Mouse (Mus musculus): ENCODE results near the gene Rspo3. TPM values are rescaled to one million over a fixed set of nuclear protein-coding genes. Genes with fewer than 3 reads are reported as not detected.

The Rspo3 gene
- total RNA-seq (2015; ENCODE audit: low replicate concordance): not detected in 2 replicates
- 0.26 TPM in 1 of 2 replicates, not detected in the other for total RNA-seq (2017; ENCODE audit: low replicate concordance)

GRCm38 (mm10) chr10:29535546-29536260, at the start of gene Rspo3:
Gene Rspo3 (minus strand): TSS chr10:29535867.
- no peak for ATAC-seq (replicated peaks; ENCODE audit: low FRiP score, poor library complexity, severe bottlenecking)

DNA sequence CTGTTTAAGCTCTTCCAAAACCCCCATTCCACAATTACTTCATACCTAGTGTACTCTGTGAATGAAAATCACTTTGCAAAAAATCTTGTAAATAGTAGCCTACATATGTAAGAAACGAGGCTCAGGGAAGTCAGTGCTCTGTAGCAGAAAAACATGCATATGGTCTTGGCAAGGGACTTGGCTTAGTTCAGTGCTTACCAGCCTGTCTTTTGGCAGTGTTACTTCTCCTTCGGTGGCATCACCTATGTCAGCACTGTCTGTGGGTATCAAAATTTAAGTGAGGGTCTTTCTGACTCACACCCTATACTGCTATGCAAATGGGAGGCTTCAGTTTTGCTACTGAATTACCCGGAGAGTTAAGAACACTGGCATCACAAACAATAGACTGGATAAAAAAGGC, 46.3 kb upstream of the Rspo3 start:
- no peak for ATAC-seq (replicated peaks; ENCODE audit: low FRiP score, poor library complexity, severe bottlenecking)

- no peak for ATAC-seq (replicated peaks; ENCODE audit: low FRiP score, poor library complexity, severe bottlenecking)
Measured at GRCm38 (mm10) chr10:29581476-29581875, 45.8 kb upstream of the Rspo3 start.

GRCm38 (mm10) chr10:29555983-29556382, 20.3 kb upstream of the Rspo3 start:
- no peak for ATAC-seq (replicated peaks; ENCODE audit: low FRiP score, poor library complexity, severe bottlenecking)

DNA sequence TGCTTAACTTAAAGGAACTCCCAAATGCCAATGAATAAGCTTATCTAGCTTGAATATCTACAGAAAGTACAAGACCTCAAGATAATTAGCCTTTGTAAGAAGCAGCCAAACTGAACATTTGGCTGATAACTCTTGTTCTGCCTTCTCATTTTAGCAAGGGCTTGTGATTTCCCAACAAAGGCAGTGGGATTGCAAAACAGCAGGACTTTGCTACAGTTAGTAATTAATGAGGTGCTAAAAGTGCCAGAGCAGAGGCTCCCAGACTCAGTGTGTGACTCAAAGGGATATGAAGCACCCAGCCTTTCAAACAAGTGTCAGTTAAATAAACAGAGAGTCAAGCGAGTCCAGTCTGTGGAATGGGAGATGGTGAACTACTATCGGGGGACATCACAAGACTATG, 18.7 kb upstream of the Rspo3 start:
- no peak for ATAC-seq (replicated peaks; ENCODE audit: low FRiP score, poor library complexity, severe bottlenecking)

- ATAC-seq (replicated peaks; ENCODE audit: low FRiP score, poor library complexity, severe bottlenecking): no peak
Measured at GRCm38 (mm10) chr10:29542982-29543381, 7.3 kb upstream of the Rspo3 start.

DNA sequence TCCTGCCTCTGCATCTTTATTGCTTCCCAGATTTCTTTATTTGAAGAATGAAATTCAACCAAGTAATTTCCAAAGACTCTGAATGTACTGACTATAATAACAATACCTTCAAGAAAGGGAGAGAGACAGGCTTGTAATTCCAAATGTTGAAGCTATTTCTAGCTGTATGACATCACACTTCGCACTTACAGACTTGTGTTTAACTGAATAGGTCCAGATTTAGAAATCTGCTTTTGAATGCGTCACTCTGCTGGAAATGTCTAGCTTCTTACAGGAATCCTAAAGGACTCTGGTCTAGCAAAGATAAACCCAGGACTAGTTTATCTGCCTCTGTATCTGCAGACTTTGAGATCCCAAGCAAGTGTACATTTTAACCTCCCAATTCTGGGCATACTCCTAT, 3.8 kb upstream of the Rspo3 start:
- ATAC-seq (replicated peaks; ENCODE audit: low FRiP score, poor library complexity, severe bottlenecking): no peak

- no peak for ATAC-seq (replicated peaks; ENCODE audit: low FRiP score, poor library complexity, severe bottlenecking)
Measured at GRCm38 (mm10) chr10:29538791-29539190, 3.1 kb upstream of the Rspo3 start.

DNA sequence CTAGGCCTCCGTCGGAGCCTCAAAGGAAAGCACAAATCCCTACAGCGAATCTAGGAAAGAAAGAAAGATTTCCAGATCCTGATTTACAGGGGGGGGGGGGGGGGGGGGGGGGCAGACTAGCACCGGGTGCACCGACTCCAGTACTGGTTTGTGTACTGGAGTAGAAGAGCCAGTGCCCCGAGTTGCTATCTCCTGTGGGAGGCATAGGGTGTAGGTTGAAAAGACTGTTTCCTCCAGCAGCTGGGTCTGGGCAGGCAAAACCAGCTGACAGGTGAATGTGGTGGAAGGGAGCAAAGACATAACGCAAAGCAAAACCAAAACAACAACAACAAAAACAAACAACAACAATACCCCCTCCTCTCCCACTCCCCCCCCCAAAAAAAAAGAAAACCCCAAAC, 838 bp downstream of the Rspo3 start:
- ATAC-seq (replicated peaks; ENCODE audit: low FRiP score, poor library complexity, severe bottlenecking): no peak

GRCm38 (mm10) chr10:29533846-29534829, 1.5 kb downstream of the Rspo3 start:
- no peak for ATAC-seq (replicated peaks; ENCODE audit: low FRiP score, poor library complexity, severe bottlenecking)

GRCm38 (mm10) chr10:29532821-29533715, 2.6 kb downstream of the Rspo3 start:
- no peak for ATAC-seq (replicated peaks; ENCODE audit: low FRiP score, poor library complexity, severe bottlenecking)

DNA sequence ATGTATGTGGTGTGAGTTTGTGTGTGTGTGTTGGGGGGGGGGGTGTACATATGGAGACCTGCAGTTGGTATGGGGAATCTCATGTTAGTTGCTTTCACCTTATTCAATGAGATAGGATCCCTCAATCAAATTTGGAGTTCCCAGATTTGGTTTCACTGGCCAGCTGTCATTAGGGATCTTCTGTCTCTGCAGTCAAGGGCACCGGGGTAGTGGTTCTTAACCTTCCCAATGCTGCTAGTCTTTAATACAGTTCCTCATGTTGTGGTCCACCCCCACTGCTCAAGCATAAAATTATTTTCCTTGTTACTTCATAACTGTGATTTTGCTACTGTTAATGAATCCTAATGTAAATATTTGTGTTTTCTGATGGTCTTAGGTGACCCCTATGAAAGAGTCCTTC, 22.1 kb downstream of the Rspo3 start:
- ATAC-seq (replicated peaks; ENCODE audit: low FRiP score, poor library complexity, severe bottlenecking): no peak

DNA sequence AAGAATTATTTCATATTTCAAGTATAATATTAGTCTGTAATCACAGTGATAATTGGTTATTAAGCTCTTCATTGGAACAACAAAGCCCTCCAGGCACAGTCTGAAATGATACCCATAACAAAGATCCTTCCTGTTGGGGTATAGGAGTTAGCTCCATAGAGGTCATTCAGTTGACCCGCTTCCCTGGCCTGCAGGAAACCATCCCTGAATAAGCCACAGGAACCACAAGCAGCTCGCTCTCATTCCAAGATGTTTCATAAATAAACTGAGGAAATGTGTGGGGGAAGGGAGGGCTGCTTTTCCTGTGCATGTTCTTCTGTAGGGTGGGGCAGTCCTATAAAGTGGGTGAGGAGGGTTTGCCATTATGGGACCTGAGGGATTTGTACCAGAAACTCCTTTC, 27.5 kb downstream of the Rspo3 start:
- ATAC-seq (replicated peaks; ENCODE audit: low FRiP score, poor library complexity, severe bottlenecking): no peak

DNA sequence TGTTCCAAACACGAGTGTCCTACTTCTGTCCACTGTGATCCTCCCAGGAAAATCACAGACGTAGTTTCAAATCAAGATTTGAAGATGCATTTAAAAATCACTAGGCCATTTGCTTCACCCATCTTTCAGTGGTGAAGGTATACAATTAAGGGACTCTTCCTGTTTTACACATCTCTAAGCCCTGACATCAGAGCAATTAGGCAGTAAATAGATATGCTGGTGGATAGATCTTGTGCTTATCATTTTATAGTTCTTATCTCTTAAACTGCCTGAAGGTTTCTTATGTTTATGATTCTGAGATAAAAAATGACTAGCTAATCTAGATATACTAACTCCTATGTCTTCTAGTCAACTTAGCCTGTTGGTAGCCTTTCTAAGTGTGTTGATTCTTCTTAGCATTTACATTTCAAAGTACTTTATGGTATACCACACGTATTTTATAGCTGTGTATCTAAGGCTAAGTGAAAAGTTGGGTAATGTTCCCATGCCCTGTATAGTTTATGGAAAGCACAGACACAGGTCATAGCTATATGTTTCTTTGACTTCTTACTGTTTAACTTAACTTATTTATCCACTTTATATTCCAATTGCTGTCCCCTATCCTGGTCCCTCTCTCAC, 38.4 kb downstream of the Rspo3 start:
- ATAC-seq (replicated peaks; ENCODE audit: low FRiP score, poor library complexity, severe bottlenecking): no peak

DNA sequence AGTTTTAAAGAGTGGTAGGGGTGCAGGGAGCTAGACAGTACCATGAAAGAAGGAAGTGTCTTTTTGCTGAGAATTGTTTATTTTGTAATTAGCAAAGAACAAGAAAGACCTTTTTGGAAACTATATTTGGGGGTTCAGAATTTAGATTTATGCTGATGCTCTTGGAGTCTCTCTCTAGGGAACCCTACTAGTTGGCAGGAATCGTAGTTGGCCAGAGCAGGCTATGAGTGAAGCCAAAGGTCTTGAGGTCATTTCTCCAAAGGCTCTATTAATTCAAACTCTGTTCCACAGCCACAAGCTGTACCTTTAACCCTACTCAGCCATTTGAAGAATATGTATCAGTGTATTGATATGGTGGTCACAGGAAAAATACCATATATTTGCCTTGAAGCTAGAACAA, 41.7 kb downstream of the Rspo3 start:
- ATAC-seq (replicated peaks; ENCODE audit: low FRiP score, poor library complexity, severe bottlenecking): no peak

- ATAC-seq (replicated peaks; ENCODE audit: low FRiP score, poor library complexity, severe bottlenecking): no peak
Measured at GRCm38 (mm10) chr10:29480945-29481344, 54.7 kb downstream of the Rspo3 start.

- ATAC-seq (replicated peaks; ENCODE audit: low FRiP score, poor library complexity, severe bottlenecking): no peak
Measured at GRCm38 (mm10) chr10:29479401-29479800, 56.3 kb downstream of the Rspo3 start.

DNA sequence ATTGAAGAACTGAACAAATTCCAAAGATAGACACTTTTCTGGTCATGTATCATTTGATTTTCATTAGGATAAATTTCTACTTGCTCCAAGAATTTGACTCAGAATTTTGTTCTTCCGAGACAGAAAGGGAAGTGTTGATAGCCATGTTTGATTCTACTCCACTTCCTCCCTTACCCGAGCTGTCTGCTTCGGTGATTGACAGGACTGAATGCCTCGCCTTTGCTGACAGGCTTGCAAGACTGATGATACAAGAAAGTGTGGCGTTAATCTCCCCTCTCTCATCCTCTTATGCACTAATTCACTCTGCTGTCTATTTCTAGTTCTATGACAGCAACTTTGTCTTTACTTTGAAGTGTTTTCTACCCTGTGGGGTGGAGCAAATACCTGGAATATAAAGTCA, 65.2 kb downstream of the Rspo3 start:
- no peak for ATAC-seq (replicated peaks; ENCODE audit: low FRiP score, poor library complexity, severe bottlenecking)

- no peak for ATAC-seq (replicated peaks; ENCODE audit: low FRiP score, poor library complexity, severe bottlenecking)
Measured at GRCm38 (mm10) chr10:29460100-29460499, 75.6 kb downstream of the Rspo3 start.

Measured in erythroblast, adult 5-6 weeks (primary cell).